Mouse (Mus musculus) CH12.LX (cell line): ENCODE results near the gene Elk3. TPM values are rescaled to one million over a fixed set of nuclear protein-coding genes. Genes with fewer than 3 reads are reported as not detected.

Experiments used
- DNase-seq: peaks from one replicate; pipeline ENCODE4 v3.0.0-alpha.2; 2013; ENCODE audit errors: extremely low read depth
- H3K27ac ChIP-seq: 2 replicates; pipeline ENCODE4 v1.5.1; 2012; ENCODE audit warnings: low read depth, mild to moderate bottlenecking, control low read depth, moderate library complexity; ENCODE audit not compliant: insufficient read depth
- H3K27me3 ChIP-seq: replicated peaks from 2 replicates; pipeline ENCODE3; 2012; ENCODE audit warnings: inconsistent platforms
- H3K36me3 ChIP-seq, 2 experiments: replicated peaks in 1 of 2; 2 replicates each; pipeline versions ENCODE3 to v1.6.1; 2012; ENCODE audit warnings: inconsistent platforms in 1 of 2, low read length in 1 of 2, mild to moderate bottlenecking in 1 of 2, mixed read lengths in 1 of 2, moderate library complexity in 1 of 2; ENCODE audit not compliant: control insufficient read depth in 1 of 2, insufficient read depth in 1 of 2
- H3K4me1 ChIP-seq, 2 experiments: 2 replicates each; pipeline ENCODE4 v1.6.1; 2012; ENCODE audit warnings: inconsistent platforms in 1 of 2, moderate library complexity in 1 of 2; ENCODE audit not compliant: insufficient read depth in 2 of 2, control insufficient read depth in 1 of 2
- H3K4me2 ChIP-seq: 2 replicates; pipeline ENCODE4 v1.6.1; 2012; ENCODE audit warnings: low read depth, mild to moderate bottlenecking, control low read depth; ENCODE audit not compliant: poor library complexity, insufficient read depth, severe bottlenecking
- H3K4me3 ChIP-seq, 3 experiments: fragments of 150-350 bp in 1 of 3; sonication (generic) in 1 of 3; replicated peaks in 1 of 3; 2 replicates each; pipeline versions ENCODE3 to v1.5.1; 2011 to 2012; ENCODE audit warnings: low read depth in 2 of 3, low read length in 2 of 3, mild to moderate bottlenecking in 2 of 3, moderate library complexity in 2 of 3, control low read depth in 1 of 3, improper control_type of control experiment in 1 of 3, inconsistent platforms in 1 of 3, mixed read lengths in 1 of 3; ENCODE audit not compliant: poor library complexity in 1 of 3
- H3K79me2 ChIP-seq: replicated peaks from 2 replicates; pipeline ENCODE4 v1.6.1; 2012; ENCODE audit warnings: mild to moderate bottlenecking, moderate library complexity; ENCODE audit not compliant: control insufficient read depth, poor library complexity, insufficient read depth, severe bottlenecking; ENCODE audit errors: extremely low read depth
- H3K9ac ChIP-seq: 2 replicates; pipeline ENCODE4 v1.6.1; 2012; ENCODE audit warnings: low read depth, mild to moderate bottlenecking, control low read depth, moderate library complexity; ENCODE audit not compliant: insufficient read depth
- H3K9me3 ChIP-seq: replicated peaks from 2 replicates; pipeline ENCODE3; 2012; ENCODE audit warnings: low read length, inconsistent platforms, mixed read lengths
- BHLHE40 ChIP-seq: IDR thresholded peaks from 2 replicates; pipeline ENCODE4 v1.6.1; 2011; ENCODE audit warnings: mild to moderate bottlenecking, low read depth, low read length, improper control_type of control experiment
- CHD1 ChIP-seq: IDR thresholded peaks from 2 replicates; pipeline ENCODE4 v1.6.1; 2012; ENCODE audit warnings: low read depth, low read length, improper control_type of control experiment, inconsistent platforms
- CTCF ChIP-seq, 2 experiments: IDR thresholded peaks in 1 of 2; conservative IDR thresholded peaks in 1 of 2; 2 replicates each; pipeline ENCODE4 v1.5.1; 2011 to 2012; ENCODE audit warnings: low read depth in 2 of 2, low read length in 2 of 2, improper control_type of control experiment in 1 of 2, inconsistent platforms in 1 of 2, mild to moderate bottlenecking in 1 of 2, moderate library complexity in 1 of 2
- E2F4 ChIP-seq: IDR thresholded peaks from 2 replicates; pipeline ENCODE4 v1.6.1; 2011; ENCODE audit warnings: low read depth, low read length, improper control_type of control experiment; ENCODE audit not compliant: insufficient replicate concordance
- ELF1 ChIP-seq: IDR thresholded peaks from 2 replicates; pipeline ENCODE4 v1.6.1; 2014; ENCODE audit warnings: low read depth, mild to moderate bottlenecking, inconsistent platforms, low read length, improper control_type of control experiment
- ETS1 ChIP-seq: conservative IDR thresholded peaks from 2 replicates; pipeline ENCODE4 v1.6.1; 2012; ENCODE audit warnings: low read depth, mild to moderate bottlenecking, inconsistent platforms, low read length, improper control_type of control experiment, moderate library complexity
- GABPA ChIP-seq: IDR thresholded peaks from 2 replicates; pipeline ENCODE4 v1.6.1; 2012; ENCODE audit warnings: low read depth, low read length, improper control_type of control experiment, inconsistent platforms; ENCODE audit not compliant: insufficient replicate concordance
- JUN ChIP-seq: IDR thresholded peaks from 2 replicates; pipeline ENCODE4 v1.6.1; 2011; ENCODE audit warnings: low read depth, mild to moderate bottlenecking, low read length, improper control_type of control experiment, moderate library complexity; ENCODE audit not compliant: insufficient read depth
- JUND ChIP-seq: conservative IDR thresholded peaks from 2 replicates; pipeline ENCODE4 v1.6.1; 2011; ENCODE audit warnings: low read depth, low read length, improper control_type of control experiment
- KAT2A ChIP-seq: IDR thresholded peaks from 2 replicates; pipeline ENCODE4 v1.6.1; 2012; ENCODE audit warnings: low read length, improper control_type of control experiment, inconsistent platforms; ENCODE audit not compliant: insufficient replicate concordance
- MAFK ChIP-seq: IDR thresholded peaks from 2 replicates; pipeline ENCODE4 v1.6.1; 2011; ENCODE audit warnings: low read length, improper control_type of control experiment; ENCODE audit not compliant: insufficient replicate concordance
- MAX ChIP-seq: IDR thresholded peaks from 2 replicates; pipeline ENCODE4 v1.6.1; 2011; ENCODE audit warnings: low read length, improper control_type of control experiment
- MEF2A ChIP-seq: IDR thresholded peaks from 2 replicates; pipeline ENCODE4 v1.6.1; 2014; ENCODE audit warnings: low read depth, mild to moderate bottlenecking, inconsistent platforms, low read length, improper control_type of control experiment, borderline replicate concordance
- NELFE ChIP-seq: IDR thresholded peaks from 2 replicates; pipeline ENCODE4 v1.6.1; 2011; ENCODE audit warnings: low read depth, low read length, improper control_type of control experiment
- NRF1 ChIP-seq: IDR thresholded peaks from 2 replicates; pipeline ENCODE4 v1.6.1; 2014; ENCODE audit warnings: low read depth, mild to moderate bottlenecking, inconsistent platforms, low read length, improper control_type of control experiment, moderate library complexity
- PAX5 ChIP-seq: IDR thresholded peaks from 2 replicates; pipeline ENCODE4 v1.6.1; 2012; ENCODE audit warnings: low read length, inconsistent platforms, mixed read lengths
- POLR2AphosphoS2 ChIP-seq: IDR thresholded peaks from 2 replicates; pipeline ENCODE4 v1.6.1; 2011; ENCODE audit warnings: low read depth, low read length, improper control_type of control experiment
- RCOR1 ChIP-seq: conservative IDR thresholded peaks from 2 replicates; pipeline ENCODE4 v1.6.1; 2012; ENCODE audit warnings: low read depth, mild to moderate bottlenecking, inconsistent platforms, low read length, improper control_type of control experiment
- SMC3 ChIP-seq: IDR thresholded peaks from 2 replicates; pipeline ENCODE4 v1.6.1; 2011; ENCODE audit warnings: low read depth, low read length, improper control_type of control experiment
- ZC3H11A ChIP-seq: IDR thresholded peaks from 2 replicates; pipeline ENCODE4 v1.6.1; 2012; ENCODE audit warnings: low read depth, mild to moderate bottlenecking, inconsistent platforms, low read length, improper control_type of control experiment
- ZKSCAN1 ChIP-seq: IDR thresholded peaks from 2 replicates; pipeline ENCODE4 v1.6.1; 2012; ENCODE audit warnings: low read depth, inconsistent platforms, low read length, improper control_type of control experiment, borderline replicate concordance
- ZMIZ1 ChIP-seq: IDR thresholded peaks from 2 replicates; pipeline ENCODE4 v1.6.1; 2012; ENCODE audit warnings: low read depth, mild to moderate bottlenecking, inconsistent platforms, low read length, improper control_type of control experiment
- ZNF384 ChIP-seq: IDR thresholded peaks from 2 replicates; pipeline ENCODE4 v1.6.1; 2012; ENCODE audit warnings: low read depth, low read length, improper control_type of control experiment, inconsistent platforms
- dilution Hi-C: fragments of 300-500 bp; cut with MboI; formaldehyde crosslinking; loops from 2 replicates; pipeline ENCODE4 v1.14.3; 2020; ENCODE audit warnings: low sequenced_read_pairs; ENCODE audit not compliant: extremely low pct_unique_long_range_greater_than_20kb, extremely low pct_ligation_motif_present
- in situ Hi-C: fragments of 300-500 bp; cut with MboI; formaldehyde crosslinking; loops from 3 replicates; pipeline ENCODE4 v1.14.3; 2019; ENCODE audit warnings: low sequenced_read_pairs, low pct_ligation_motif_present, low pct_unique_long_range_greater_than_20kb, mixed read lengths
- polyA plus RNA-seq: library from polyadenylated mRNA; unstranded; fragments of >175 nt; gene quantifications from 2 replicates; pipeline ENCODE4 v1.2.1, GENCODE M21; 2012; ENCODE audit warnings: low read depth; ENCODE audit not compliant: insufficient read length
- total RNA-seq, 2 experiments: library from RNA; depleted of rRNA; stranded (reverse); fragments of 300-350 nt in 1 of 2; fragments of >200 nt in 1 of 2; gene quantifications; 2 replicates each; pipeline ENCODE4 v1.2.3; 2012 to 2014

Gene Elk3
- total and polyA plus RNA-seq, 3 experiments, result 20.1 to 37.0 (median 25.8) TPM

GRCm38 (mm10) chr10:93214251-93214650 is 96.7 kb downstream of the Elk3 start:
- DNase-seq, result no peak
- peaks cover 40 to 74% of the 10 kb centered on the region in 2 experiments for H3K36me3 ChIP-seq

GRCm38 (mm10) chr10:93213339-93213738 is 97.6 kb downstream of the Elk3 start:
- dilution Hi-C loops, result no loop called here
- TF ChIP-seq ZMIZ1 (no peak), POLR2AphosphoS2 (no peak), CHD1 (no peak), MAX (no peak), BHLHE40 (no peak), NRF1 (no peak), ELF1 (no peak), CTCF (conservative IDR thresholded peaks at IDR 0.05 in 1 of 2, IDR thresholded peaks at IDR 0.05 in 1 of 2; ENCODE audit: low read depth in 2 of 2, low read length in 2 of 2) (no peak), PAX5 (no peak), GABPA (no peak)
- peaks cover 40 to 73% of the 10 kb centered on the region in 2 experiments for H3K36me3 ChIP-seq

More at GRCm38 (mm10) chr10:93214251-93214650, 96.7 kb downstream of the Elk3 start:
- H3K27me3 ChIP-seq, result no peaks in the 10 kb centered on the region
- no peak overlapping the region for H3K27ac ChIP-seq
- dilution Hi-C loops, result no loop called here
- no peak overlapping the region for H3K9ac ChIP-seq
- TF ChIP-seq CHD1, result no peak
- no peak for TF ChIP-seq ETS1
- no peak for TF ChIP-seq ZNF384
- no peak for TF ChIP-seq ZKSCAN1
- no peak for TF ChIP-seq NRF1
- TF ChIP-seq MEF2A, result no peak
- TF ChIP-seq POLR2AphosphoS2, result no peak
- no peak for TF ChIP-seq JUN
- no peak for TF ChIP-seq ZC3H11A
- TF ChIP-seq SMC3, result no peak
- no peak for TF ChIP-seq NELFE
- TF ChIP-seq KAT2A, result no peak
- TF ChIP-seq MAX, result no peak
- TF ChIP-seq E2F4, result no peak
- TF ChIP-seq MAFK, result no peak
- no peak for TF ChIP-seq JUND
- no peak for TF ChIP-seq RCOR1
- H3K4me3 ChIP-seq, result no peak overlapping the region
- in situ Hi-C loops, result no loop called here
- peaks cover 0 to 17% of the 10 kb centered on the region in 2 experiments; a peak in 2 of 4 replicates for H3K4me1 ChIP-seq
- no peaks in the 10 kb centered on the region; the same call in 1 of the 2 replicates for H3K79me2 ChIP-seq
- H3K4me2 ChIP-seq, result no peak overlapping the region
- peaks cover 7% of the 10 kb centered on the region for H3K9me3 ChIP-seq

More at GRCm38 (mm10) chr10:93213339-93213738, 97.6 kb downstream of the Elk3 start:
- no peak overlapping the region for H3K4me2 ChIP-seq
- H3K4me3 ChIP-seq, result no peak overlapping the region
- peaks cover 7% of the 10 kb centered on the region for H3K9me3 ChIP-seq
- peaks cover 0 to 17% of the 10 kb centered on the region in 2 experiments; a peak in 2 of 4 replicates for H3K4me1 ChIP-seq
- no peak overlapping the region for H3K27ac ChIP-seq
- no peaks in the 10 kb centered on the region for H3K27me3 ChIP-seq
- in situ Hi-C loops, result no loop called here
- no peak for DNase-seq
- no peak overlapping the region for H3K9ac ChIP-seq
- H3K79me2 ChIP-seq, result no peaks in the 10 kb centered on the region; the same call in 1 of the 2 replicates
